Mouse (Mus musculus) embryonic facial prominence, embryonic 13.5 days (tissue): ENCODE data around the gene Gm10521. TPM values are rescaled to one million over a fixed set of nuclear protein-coding genes. Genes with fewer than 3 reads are reported as not detected.

Experiments used
- polyA plus RNA-seq: library from polyadenylated mRNA; unstranded; fragments of >200 nt; fragmentation: Nextera tagmentation; extraction: Ambion mirVana; gene quantifications from 2 replicates; pipeline ENCODE4 v1.2.1, GENCODE M21; 2015

Gene Gm10521
- polyA plus RNA-seq, 1 experiment from 2014 or later = not detected

Other genes with a start within 250 kb of the Gm10521 start
- gene Slamf7, start 242.6 kb upstream of the Gm10521 start, polyA plus RNA-seq = not detected in 2 replicates
- 1.7 and 1.9 TPM in 2 replicates for gene Cd48, start 213.7 kb upstream of the Gm10521 start, polyA plus RNA-seq
- 0.23 and 0.35 TPM in 2 replicates for gene Slamf1, start 128.5 kb upstream of the Gm10521 start, polyA plus RNA-seq
- 1.2 and 1.3 TPM in 2 replicates for gene Cd84, start 56.0 kb upstream of the Gm10521 start, polyA plus RNA-seq
- 0.21 TPM in 1 of 2 replicates, not detected in the other for gene Slamf6, start 21.9 kb downstream of the Gm10521 start, polyA plus RNA-seq
- 22.1 and 25.2 TPM in 2 replicates for gene Vangl2, start 132.8 kb downstream of the Gm10521 start, polyA plus RNA-seq
- gene Nhlh1, start 161.9 kb downstream of the Gm10521 start, polyA plus RNA-seq = 0.66 and 1.5 TPM in 2 replicates
- gene Copa, start 186.9 kb downstream of the Gm10521 start, polyA plus RNA-seq = 216 and 239 TPM in 2 replicates
- 103 and 106 TPM in 2 replicates for gene Ncstn, start 187.1 kb downstream of the Gm10521 start, polyA plus RNA-seq
- gene Pex19, start 231.1 kb downstream of the Gm10521 start, polyA plus RNA-seq = 133 and 152 TPM in 2 replicates